Mouse (Mus musculus) lung, embryonic 16.5 days (tissue): Measurements from ENCODE around the gene Lamtor2. TPM values are rescaled to one million over a fixed set of nuclear protein-coding genes. Genes with fewer than 3 reads are reported as not detected.

Experiments
- ATAC-seq: fragments of 200-750 bp; cut with Nextera tagmentation; 2 replicates; pipeline ENCODE4 v1.8.0; 2017; ENCODE audit warnings: low read depth, mild to moderate bottlenecking, moderate library complexity
- H3K27ac ChIP-seq: fragments of 300-500 bp; sonication (generic); 2 replicates; pipeline ENCODE4 v1.5.1; 2014; ENCODE audit warnings: mild to moderate bottlenecking, control low read depth, low read length
- H3K27me3 ChIP-seq: fragments of 300-500 bp; sonication (generic); 2 replicates; pipeline ENCODE4 v1.6.1; 2014; ENCODE audit warnings: low read depth, low read length, mixed read lengths; ENCODE audit not compliant: control insufficient read depth, insufficient read depth
- H3K36me3 ChIP-seq: fragments of 300-500 bp; sonication (generic); 2 replicates; pipeline ENCODE4 v1.6.1; 2014; ENCODE audit warnings: low read length; ENCODE audit not compliant: control insufficient read depth, insufficient read depth
- H3K4me1 ChIP-seq: fragments of 300-500 bp; sonication (generic); replicated peaks from 2 replicates; pipeline ENCODE4 v1.6.1; 2014; ENCODE audit warnings: low read length, mixed read lengths; ENCODE audit not compliant: control insufficient read depth, insufficient read depth
- H3K4me2 ChIP-seq: fragments of 300-500 bp; sonication (generic); 2 replicates; pipeline ENCODE4 v1.6.1; 2014; ENCODE audit warnings: low read depth, low read length, control low read depth
- H3K4me3 ChIP-seq: fragments of 300-500 bp; sonication (generic); 2 replicates; pipeline ENCODE4 v1.5.1; 2014; ENCODE audit warnings: mild to moderate bottlenecking, low read length, control low read depth
- H3K9ac ChIP-seq: fragments of 300-500 bp; sonication (generic); 2 replicates; pipeline ENCODE4 v1.6.1; 2014; ENCODE audit warnings: low read length, control low read depth
- H3K9me3 ChIP-seq: fragments of 300-500 bp; sonication (generic); 2 replicates; pipeline ENCODE4 v1.6.1; 2016; ENCODE audit warnings: low read length; ENCODE audit not compliant: control insufficient read depth
- WGBS: fragments of 180-500 bp; shearing (Covaris S2); extraction: QIAGEN DNeasy Blood & Tissue Kit; methylation state at CpG from one replicate; pipeline ENCODE4 v1.1.7; 2014; 5-methylcytosine and 5-hydroxymethylcytosine counted together
- polyA plus RNA-seq: library from polyadenylated mRNA; unstranded; fragments of >200 nt; fragmentation: Nextera tagmentation; extraction: Ambion mirVana; gene quantifications from 2 replicates; pipeline ENCODE4 v1.2.1, GENCODE M21; 2015

Lamtor2 gene
- polyA plus RNA-seq, 1 experiment from 2014 or later: 169 TPM

DNA sequence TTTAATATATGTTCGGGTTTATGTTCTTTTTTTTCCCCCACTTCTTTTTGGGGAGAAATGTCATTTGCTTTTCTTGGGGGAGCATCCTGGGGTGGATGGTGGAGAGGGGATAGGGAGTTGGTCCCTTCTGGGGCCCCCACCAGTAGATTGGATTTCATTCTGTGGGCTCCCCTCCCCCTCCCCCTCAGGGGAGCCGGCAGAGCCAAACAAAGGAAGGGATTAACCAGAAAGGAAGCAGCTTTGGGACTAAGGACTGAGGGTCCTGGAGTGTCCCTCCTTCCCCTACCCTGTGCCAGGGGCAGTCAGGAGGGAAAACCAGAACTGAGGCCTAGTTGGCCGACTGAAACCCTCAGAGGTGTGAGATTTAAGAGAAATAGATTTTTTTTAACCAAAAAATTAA lies 13.5 kb downstream of the Lamtor2 start:
- 28% methylated on average over 3 of the region's 3 CpGs for WGBS

DNA sequence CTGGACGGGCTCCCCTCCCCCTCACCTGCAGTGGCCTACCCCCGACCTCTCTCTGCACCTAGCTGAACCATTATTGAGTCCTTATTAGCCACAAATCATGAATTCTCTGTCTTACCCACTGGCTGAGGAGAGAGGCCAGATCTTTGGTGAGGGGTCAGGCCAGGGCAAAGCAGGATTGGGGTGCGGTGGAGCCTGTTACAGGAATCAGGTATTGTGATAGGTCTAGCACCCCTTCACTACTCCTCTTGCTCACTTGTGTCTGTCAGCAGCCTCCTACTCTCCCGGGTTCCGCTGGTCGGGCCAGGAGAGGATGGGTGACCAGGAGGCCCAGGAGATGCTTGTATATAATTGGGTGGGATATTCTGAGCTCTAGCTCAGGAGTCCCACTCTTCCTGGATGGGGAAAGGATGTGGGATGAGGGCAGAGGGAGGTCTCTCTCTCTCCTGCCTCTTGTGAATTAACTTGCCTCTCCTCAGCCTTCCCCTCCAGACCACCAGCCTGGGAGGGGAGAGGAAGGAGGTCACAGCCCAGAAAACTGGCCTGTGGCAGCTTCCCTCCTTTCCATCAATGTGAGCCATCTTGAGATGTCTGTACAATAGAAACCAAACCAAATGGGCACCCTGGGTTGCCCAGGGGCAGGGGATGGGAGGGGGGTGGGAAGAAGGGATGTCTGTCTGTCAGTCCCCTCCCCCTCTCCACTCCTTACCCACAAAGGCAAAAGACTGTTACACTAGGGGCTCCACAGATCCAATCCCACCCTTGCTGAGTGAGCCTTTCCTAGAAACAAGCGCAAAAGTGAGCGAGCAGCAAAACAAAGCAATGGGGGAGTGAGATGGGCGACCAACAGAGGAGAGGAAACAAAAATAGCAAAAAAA lies 14.4 kb downstream of the Lamtor2 start:
- Histone ChIP-seq H3K4me2 (no peak overlapping the region), H3K27me3 (no peaks in the 10 kb centered on the region), H3K27ac (no peak overlapping the region), H3K9ac (no peak overlapping the region), H3K4me3 (no peak overlapping the region), H3K9me3 (no peaks in the 10 kb centered on the region), H3K4me1 (peaks cover 45% of the 10 kb centered on the region), H3K36me3 (peaks cover 17% of the 10 kb centered on the region)
- WGBS: 53% methylated on average over 9 of the region's 9 CpGs
- no peak for ATAC-seq

More for the DNA sequence above, 13.5 kb downstream of the Lamtor2 start:
- Histone ChIP-seq H3K27me3 (no peaks in the 10 kb centered on the region), H3K4me3 (no peak overlapping the region), H3K9ac (no peak overlapping the region), H3K9me3 (no peaks in the 10 kb centered on the region), H3K4me1 (peaks cover 37% of the 10 kb centered on the region), H3K4me2 (no peak overlapping the region), H3K36me3 (peaks cover 17% of the 10 kb centered on the region), H3K27ac (no peak overlapping the region)
- ATAC-seq: no peak

DNA sequence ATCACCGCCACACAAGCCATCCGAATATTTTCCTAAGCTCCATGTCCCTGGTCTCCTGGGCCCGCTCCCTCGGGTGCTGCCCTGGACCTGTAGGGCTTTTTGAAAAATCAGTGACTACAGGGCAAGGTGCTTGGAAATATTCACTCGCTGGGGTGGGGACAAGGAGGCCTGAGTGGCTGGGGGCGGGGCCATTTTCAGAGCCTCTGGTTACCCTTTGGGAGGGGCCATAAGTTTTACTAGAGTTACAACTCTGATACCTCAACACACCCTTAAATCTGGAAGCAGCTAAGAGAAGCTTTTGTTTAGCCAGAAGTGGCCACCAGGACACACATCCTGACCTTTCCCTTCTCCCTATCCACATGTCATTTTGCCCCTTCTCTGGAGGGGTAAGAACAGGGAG lies 15.7 kb downstream of the Lamtor2 start:
- Histone ChIP-seq H3K9ac (peak overlapping the region; percentile 54), H3K4me1 (peaks cover 45% of the 10 kb centered on the region)
- 64% methylated on average over 6 of the region's 6 CpGs for WGBS

DNA sequence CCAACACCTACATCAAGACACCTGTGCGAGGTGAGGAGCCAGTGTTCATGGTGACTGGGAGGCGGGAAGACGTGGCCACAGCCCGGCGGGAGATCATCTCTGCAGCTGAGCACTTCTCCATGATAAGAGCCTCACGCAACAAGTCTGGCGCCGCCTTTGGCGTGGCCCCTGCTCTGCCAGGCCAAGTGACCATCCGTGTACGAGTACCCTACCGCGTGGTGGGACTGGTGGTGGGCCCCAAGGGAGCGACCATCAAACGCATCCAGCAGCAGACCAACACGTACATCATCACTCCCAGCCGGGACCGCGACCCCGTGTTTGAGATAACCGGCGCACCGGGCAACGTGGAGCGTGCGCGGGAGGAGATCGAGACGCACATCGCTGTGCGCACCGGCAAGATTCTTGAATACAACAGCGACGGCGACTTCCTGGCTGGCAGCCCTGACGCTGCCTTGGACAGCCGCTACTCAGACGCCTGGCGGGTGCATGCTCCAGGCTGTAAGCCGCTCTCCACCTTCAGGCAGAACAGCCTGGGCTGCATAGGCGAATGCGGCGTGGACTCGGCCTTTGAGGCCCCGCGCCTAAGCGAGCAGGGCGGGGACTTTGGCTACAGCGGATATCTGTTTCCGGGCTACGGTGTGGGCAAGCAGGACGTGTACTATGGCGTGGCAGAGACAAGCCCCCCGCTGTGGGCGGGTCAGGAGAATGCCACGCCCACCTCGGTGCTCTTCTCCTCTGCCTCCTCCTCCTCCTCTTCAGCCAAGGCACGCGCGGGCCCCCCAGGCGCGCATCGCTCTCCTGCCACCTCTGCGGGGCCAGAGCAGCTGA lies 16.6 kb downstream of the Lamtor2 start:
- Histone ChIP-seq H3K27ac (peak overlapping the region; percentile 66), H3K4me3 (peak overlapping the region; percentile 38), H3K4me1 (peaks cover 45% of the 10 kb centered on the region), H3K36me3 (peaks cover 17% of the 10 kb centered on the region), H3K27me3 (no peaks in the 10 kb centered on the region), H3K9ac (peak overlapping the region; percentile 54), H3K9me3 (no peaks in the 10 kb centered on the region), H3K4me2 (peak overlapping the region; percentile 65)
- peak; percentile 48 for ATAC-seq
- WGBS: 4% methylated on average over 64 of the region's 64 CpGs

More for the DNA sequence above, 15.7 kb downstream of the Lamtor2 start:
- H3K36me3 ChIP-seq: peaks cover 17% of the 10 kb centered on the region
- H3K4me3 ChIP-seq: peak overlapping the region; percentile 38; the same call in 1 of the 2 replicates
- ATAC-seq: peak; percentile 3; the same call in 1 of the 2 replicates
- no peaks in the 10 kb centered on the region for H3K9me3 ChIP-seq
- peak overlapping the region; percentile 66 for H3K27ac ChIP-seq
- no peaks in the 10 kb centered on the region for H3K27me3 ChIP-seq
- H3K4me2 ChIP-seq: peak overlapping the region; percentile 65; the same call in 1 of the 2 replicates

DNA sequence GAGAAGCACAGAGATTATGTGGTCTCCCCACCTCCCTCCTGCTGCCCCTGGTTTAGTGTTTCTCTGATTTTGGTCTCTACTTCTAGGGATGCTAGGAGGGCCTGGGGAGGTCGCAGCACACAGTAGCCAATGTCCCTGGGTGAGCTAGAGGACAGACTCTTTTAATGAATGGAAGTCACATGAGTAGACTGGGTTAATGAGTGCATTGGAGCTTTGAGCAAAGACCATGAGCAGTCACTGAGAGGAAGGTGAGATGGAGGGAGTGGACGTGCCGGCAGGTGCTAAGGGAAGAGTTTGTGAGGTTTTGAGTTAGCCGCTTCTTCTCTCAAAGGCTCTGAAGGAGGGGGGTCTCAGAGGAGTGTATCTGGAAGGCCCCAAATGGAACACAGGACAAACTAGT lies 17.3 kb downstream of the Lamtor2 start:
- Histone ChIP-seq H3K4me1 (peaks cover 43% of the 10 kb centered on the region), H3K4me3 (0 out of 2 replicates have a peak overlapping the region, but pooled peaks have one; percentile 2), H3K27me3 (no peaks in the 10 kb centered on the region), H3K27ac (peak overlapping the region; percentile 23; the same call in 1 of the 2 replicates), H3K36me3 (peaks cover 17% of the 10 kb centered on the region), H3K4me2 (peak overlapping the region; percentile 65), H3K9me3 (no peaks in the 10 kb centered on the region), H3K9ac (peak overlapping the region; percentile 54)
- WGBS: 48% methylated on average over 4 of the region's 4 CpGs
- no peak for ATAC-seq

DNA sequence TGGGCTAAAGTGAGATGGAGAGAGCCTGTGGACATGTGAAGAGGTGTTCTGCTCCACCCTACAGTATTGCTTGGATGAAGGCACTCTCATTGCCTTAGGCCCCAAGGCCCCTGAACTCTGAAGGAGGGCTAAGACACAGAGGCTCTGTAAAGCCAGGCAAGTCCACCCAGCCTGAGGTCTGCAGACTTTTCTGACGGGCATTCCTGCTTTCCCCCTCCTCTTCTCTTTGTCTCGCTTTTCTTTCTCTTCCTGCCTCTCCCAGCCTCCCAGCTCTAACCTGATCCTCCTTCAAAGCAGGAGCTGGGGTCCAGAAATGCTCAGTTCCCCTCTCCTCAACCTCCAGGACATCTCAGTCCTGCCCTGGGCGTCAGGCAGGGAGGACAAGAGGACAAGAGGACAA lies 17.9 kb downstream of the Lamtor2 start:
- Histone ChIP-seq H3K27ac (no peak overlapping the region), H3K27me3 (no peaks in the 10 kb centered on the region), H3K9me3 (no peaks in the 10 kb centered on the region), H3K4me3 (peak overlapping the region; percentile 74; the same call in 1 of the 2 replicates), H3K4me2 (peak overlapping the region; percentile 65), H3K9ac (no peak overlapping the region; the same call in none of the 2 replicates), H3K36me3 (peaks cover 13% of the 10 kb centered on the region), H3K4me1 (peaks cover 44% of the 10 kb centered on the region)
- WGBS: 29% methylated on average over 3 of the region's 3 CpGs
- ATAC-seq: no peak

DNA sequence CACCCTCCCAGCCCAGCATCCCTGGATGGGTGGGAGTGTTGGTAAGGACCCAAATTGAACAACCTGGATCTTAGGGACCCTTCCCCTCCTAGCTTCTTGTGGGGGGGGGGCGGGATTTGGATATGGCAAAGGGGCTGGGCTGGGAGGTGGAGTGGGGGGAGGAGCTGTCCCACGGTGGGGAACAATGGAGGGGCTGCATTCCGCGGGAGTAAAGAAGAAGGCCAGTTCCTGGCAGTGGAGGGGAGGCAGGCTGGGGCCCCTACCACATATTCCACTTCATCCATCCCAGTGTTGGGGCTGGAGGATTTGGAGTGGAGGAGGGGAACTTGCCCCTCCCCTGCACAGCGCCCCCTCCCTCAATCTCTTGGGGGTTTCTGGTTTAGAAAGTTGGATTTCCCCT lies 19.2 kb downstream of the Lamtor2 start:
- H3K36me3 ChIP-seq: peaks cover 13% of the 10 kb centered on the region
- no peaks in the 10 kb centered on the region for H3K27me3 ChIP-seq
- no peaks in the 10 kb centered on the region for H3K9me3 ChIP-seq
- peak overlapping the region; percentile 90; the same call in 1 of the 2 replicates for H3K27ac ChIP-seq
- peak overlapping the region; percentile 74 for H3K4me3 ChIP-seq
- 0% methylated on average over 4 of the region's 5 CpGs for WGBS
- peaks cover 55% of the 10 kb centered on the region for H3K4me1 ChIP-seq
- ATAC-seq: no peak
- H3K9ac ChIP-seq: peak overlapping the region; percentile 93
- peak overlapping the region; percentile 65 for H3K4me2 ChIP-seq

DNA sequence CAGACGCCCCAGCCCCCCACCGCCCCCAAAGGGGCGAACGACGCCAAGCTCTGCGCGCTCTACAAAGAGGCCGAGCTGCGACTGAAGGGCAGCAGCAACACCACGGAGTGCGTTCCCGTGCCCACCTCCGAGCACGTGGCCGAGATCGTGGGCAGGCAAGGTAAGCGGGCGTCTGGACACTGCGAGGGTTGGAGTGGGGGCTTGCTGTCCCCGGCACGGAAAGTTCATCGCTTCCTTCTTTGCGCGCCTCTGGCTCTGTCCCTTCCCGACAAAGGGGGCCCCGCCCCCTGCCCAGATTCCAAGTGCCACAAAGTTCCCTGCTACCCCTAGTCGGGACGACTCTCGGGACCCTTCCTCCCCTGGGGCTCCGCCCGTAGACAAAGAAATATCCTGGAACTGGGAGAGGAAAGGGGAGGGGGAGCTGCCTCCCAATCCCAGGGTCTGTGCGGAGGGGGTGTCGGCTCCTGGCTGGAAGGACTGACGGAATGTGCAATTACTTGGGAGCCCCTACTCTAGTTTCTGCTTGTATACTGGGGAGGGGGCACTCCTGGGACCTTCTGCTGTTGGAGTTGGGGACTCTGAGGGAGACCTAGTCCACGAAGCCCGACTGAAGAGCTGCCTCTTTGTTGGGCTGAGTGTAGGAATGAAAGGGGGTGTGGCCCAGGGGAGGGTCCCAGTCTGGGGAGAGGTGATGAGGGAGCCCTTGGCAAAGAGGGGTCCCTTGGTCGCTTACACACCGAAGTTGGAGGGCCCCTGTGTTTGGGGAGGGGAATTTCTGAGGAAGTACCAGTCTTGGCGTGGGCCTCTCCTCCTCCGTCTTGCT lies 20.0 kb downstream of the Lamtor2 start:
- under 1% methylated on average over 36 of the region's 40 CpGs for WGBS
- peaks cover 8% of the 10 kb centered on the region for H3K36me3 ChIP-seq
- peak overlapping the region; percentile 90 for H3K27ac ChIP-seq
- H3K9me3 ChIP-seq: no peaks in the 10 kb centered on the region
- H3K4me2 ChIP-seq: peak overlapping the region; percentile 65
- peak overlapping the region; percentile 93 for H3K9ac ChIP-seq
- H3K27me3 ChIP-seq: no peaks in the 10 kb centered on the region
- peak; percentile 18 for ATAC-seq
- peaks cover 57% of the 10 kb centered on the region for H3K4me1 ChIP-seq
- peak overlapping the region; percentile 74 for H3K4me3 ChIP-seq
